Comparison of ENCODE assay signal across 22 mouse cellular contexts in genomic region chr9:60585206-60585605, GRCm38 (mm10).
A peak's percentile ranks its signal among the peaks of the same experiment; 100 is the strongest.
DNase-seq lines count a peak whose midpoint lies in the region; ATAC-seq lines count a peak whose summit lies in the region.
"Had no signal": no experiment of that assay in that cellular context is flagged by ENCODE, and none has a peak within 500 bp of the region (broad histone marks: within the 10 kb centered on the region; RNA-seq: fewer than 3 reads in every experiment).

No protein-coding gene starts in this region.

- ATAC-seq in heart, embryonic 14.5 days (ENCODE audit: insufficient number of reproducible peaks, insufficient read depth, low FRiP score, low read depth): 0 out of 2 replicates have a peak, but pooled peaks have one; percentile 31
- ATAC-seq in heart, embryonic 11.5 days (replicated peaks; ENCODE audit: insufficient number of reproducible peaks, low FRiP score, low TSS enrichment): no peak
- peak; percentile 37 for ATAC-seq in heart, embryonic 16.5 days (replicated peaks; ENCODE audit: extremely low read depth, insufficient read depth, low FRiP score)
- 0 out of 2 replicates have a peak, but pooled peaks have one; percentile 22 for ATAC-seq in megakaryocyte-erythroid progenitor cell, adult 5-6 weeks (replicated peaks; ENCODE audit: low FRiP score, low TSS enrichment, poor library complexity, severe bottlenecking)
- ATAC-seq: forebrain, embryonic 14.5 days had no signal

- no peaks in the 10 kb centered on the region for H3K27me3 ChIP-seq in heart, embryonic 14.5 days (ENCODE audit: control insufficient read depth, insufficient read depth, low read length)
- H3K27me3 ChIP-seq in heart, embryonic 11.5 days (ENCODE audit: control insufficient read depth, insufficient read depth, low read length): no peaks in the 10 kb centered on the region
- no peaks in the 10 kb centered on the region for H3K27me3 ChIP-seq in heart, embryonic 16.5 days (ENCODE audit: control insufficient read depth, insufficient read depth, low read length)
- H3K27me3 ChIP-seq: embryonic facial prominence, embryonic 13.5 days; embryonic facial prominence, embryonic 15.5 days; forebrain, embryonic 12.5 days had no signal

- DNase-seq in heart, adult 8-10 months (ENCODE audit: low spot score): no peak
- DNase-seq in spleen, postnatal 36 days (ENCODE audit: low spot score in 2 of 2): no peak
- DNase-seq: adrenal gland, adult 2 months; adrenal gland, postnatal 10 days; adrenal gland, postnatal 25 days; cerebellum, adult 11 months; cerebellum, adult 18-20 months; cerebellum, adult 8-10 months; cerebellum, adult 9-11 months; cerebellum, postnatal 14 days; cerebellum, postnatal 36 days; embryo, embryonic 11 days had no signal

- 60% methylated on average over 5 of the region's 5 CpGs for WGBS in heart, embryonic 14.5 days
- 78% methylated on average over 5 of the region's 5 CpGs for whole genome bisulfite sequencing in heart, embryonic 11.5 days (ENCODE audit: insufficient replicate concordance)
- 55% methylated on average over 5 of the region's 5 CpGs for whole genome bisulfite sequencing in heart, embryonic 16.5 days

- no peak overlapping the region for H3K4me3 ChIP-seq in heart, embryonic 14.5 days (ENCODE audit: control insufficient read depth in 1 of 2, insufficient read depth in 1 of 2, low read depth in 1 of 2, low read length in 2 of 2)
- no peak overlapping the region for H3K4me3 ChIP-seq in heart, embryonic 11.5 days (ENCODE audit: low read depth, low read length)
- no peak overlapping the region for H3K4me3 ChIP-seq in heart, embryonic 16.5 days (ENCODE audit: low read length)
- H3K4me3 ChIP-seq: embryonic facial prominence, embryonic 13.5 days; embryonic facial prominence, embryonic 15.5 days; erythroblast, embryonic 14.5 days; forebrain, embryonic 10.5 days; forebrain, embryonic 12.5 days had no signal

- H3K4me2 ChIP-seq in heart, embryonic 14.5 days (ENCODE audit: low read length): no peak overlapping the region
- no peak overlapping the region for H3K4me2 ChIP-seq in heart, embryonic 11.5 days
- H3K4me2 ChIP-seq in heart, embryonic 16.5 days (ENCODE audit: low read depth, low read length): no peak overlapping the region
- H3K4me2 ChIP-seq: embryonic facial prominence, embryonic 13.5 days; embryonic facial prominence, embryonic 15.5 days; forebrain, embryonic 12.5 days had no signal

- H3K9me3 ChIP-seq in heart, embryonic 14.5 days (ENCODE audit: control insufficient read depth, low read length): no peaks in the 10 kb centered on the region
- H3K9me3 ChIP-seq in heart, embryonic 11.5 days (replicated peaks; ENCODE audit: control insufficient read depth, low read length): no peaks in the 10 kb centered on the region
- no peaks in the 10 kb centered on the region for H3K9me3 ChIP-seq in heart, embryonic 16.5 days (replicated peaks; ENCODE audit: control insufficient read depth, low read length)
- H3K9me3 ChIP-seq: embryonic facial prominence, embryonic 13.5 days; embryonic facial prominence, embryonic 15.5 days; forebrain, embryonic 10.5 days; forebrain, embryonic 12.5 days had no signal

- no peak overlapping the region for H3K27ac ChIP-seq in heart, embryonic 14.5 days (replicated peaks in 1 of 2; ENCODE audit: control insufficient read depth in 1 of 2, insufficient read depth in 1 of 2, low read depth in 2 of 2, low read length in 2 of 2)
- H3K27ac ChIP-seq in heart, embryonic 11.5 days (ENCODE audit: low read depth, low read length): no peak overlapping the region
- no peak overlapping the region for H3K27ac ChIP-seq in heart, embryonic 16.5 days (ENCODE audit: low read length)
- H3K27ac ChIP-seq: embryonic facial prominence, embryonic 13.5 days; embryonic facial prominence, embryonic 15.5 days; forebrain, embryonic 10.5 days; forebrain, embryonic 12.5 days had no signal

- no peak overlapping the region for H3K9ac ChIP-seq in heart, embryonic 14.5 days (ENCODE audit: low read length)
- H3K9ac ChIP-seq in heart, embryonic 11.5 days (ENCODE audit: low read depth, low read length): no peak overlapping the region
- H3K9ac ChIP-seq in heart, embryonic 16.5 days (ENCODE audit: low read length): no peak overlapping the region
- H3K9ac ChIP-seq: embryonic facial prominence, embryonic 13.5 days; embryonic facial prominence, embryonic 15.5 days; forebrain, embryonic 12.5 days had no signal

- 0 out of 2 replicates have a peak, but pooled peaks cover 3% of the 10 kb centered on the region for H3K36me3 ChIP-seq in heart, embryonic 14.5 days (ENCODE audit: control insufficient read depth, insufficient read depth, low read length)
- no peaks in the 10 kb centered on the region for H3K36me3 ChIP-seq in heart, embryonic 11.5 days (ENCODE audit: control insufficient read depth, insufficient read depth, low read length)
- peaks cover 6% of the 10 kb centered on the region; the same call in 1 of the 2 replicates for H3K36me3 ChIP-seq in heart, embryonic 16.5 days (ENCODE audit: control insufficient read depth, insufficient read depth)

- no peaks in the 10 kb centered on the region for H3K4me1 ChIP-seq in heart, embryonic 14.5 days (ENCODE audit: control insufficient read depth in 2 of 2, insufficient read depth in 2 of 2, low read length in 2 of 2)
- no peaks in the 10 kb centered on the region for H3K4me1 ChIP-seq in heart, embryonic 11.5 days (ENCODE audit: control insufficient read depth, insufficient read depth, low read length)
- H3K4me1 ChIP-seq in heart, embryonic 16.5 days (ENCODE audit: control insufficient read depth, insufficient read depth, low read length): no peaks in the 10 kb centered on the region
- H3K4me1 ChIP-seq: embryonic facial prominence, embryonic 15.5 days; forebrain, embryonic 10.5 days; forebrain, embryonic 12.5 days had no signal
